Mouse (Mus musculus): ENCODE data around the gene Bhlha9.

DNA sequence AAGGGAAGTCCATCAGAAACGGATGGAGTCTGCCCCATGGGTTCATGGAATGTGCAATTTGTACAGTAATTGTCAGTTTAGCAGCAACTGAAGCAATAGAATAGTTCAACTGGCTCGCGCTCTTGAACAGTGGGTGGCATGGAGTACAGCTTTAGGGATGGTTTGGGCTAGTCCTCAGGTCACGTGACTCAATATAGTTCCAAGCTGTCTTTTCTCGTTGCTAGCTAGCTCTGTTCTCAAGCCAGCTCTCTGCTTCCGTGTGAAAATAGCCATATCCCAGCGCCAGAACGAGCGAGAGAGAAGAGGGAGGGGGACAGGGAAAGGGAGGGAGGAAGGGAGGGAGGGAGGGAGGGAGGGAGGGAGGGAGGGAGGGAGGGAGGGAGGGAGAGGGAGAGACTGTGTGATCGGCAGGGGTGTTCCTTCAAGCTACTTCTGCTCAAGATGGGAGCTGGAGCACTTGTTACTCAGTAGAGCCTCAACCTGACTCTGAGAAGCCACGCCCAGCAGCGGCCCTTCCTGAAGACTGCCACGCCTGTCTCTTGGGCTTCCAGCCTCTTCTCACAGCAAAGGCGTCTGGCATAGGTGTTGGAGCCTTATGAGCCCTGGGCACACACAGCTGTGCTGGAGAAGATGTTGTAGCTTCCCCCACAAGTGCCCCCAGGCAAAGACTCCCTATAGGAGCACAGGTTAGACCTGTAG is 21.3 kb upstream of the Bhlha9 start:
- TF ChIP-seq CTCF (IDR thresholded peaks at IDR 0.05; ENCODE audit: borderline replicate concordance, extremely low read depth, insufficient read depth, insufficient read length) (no peak), POLR2A (IDR thresholded peaks at IDR 0.05; ENCODE audit: borderline replicate concordance, extremely low read depth, insufficient read depth, insufficient read length, poor library complexity, severe bottlenecking) (no peak)
